ENCODE assay signal across 18 mouse cellular contexts in the genomic region with DNA sequence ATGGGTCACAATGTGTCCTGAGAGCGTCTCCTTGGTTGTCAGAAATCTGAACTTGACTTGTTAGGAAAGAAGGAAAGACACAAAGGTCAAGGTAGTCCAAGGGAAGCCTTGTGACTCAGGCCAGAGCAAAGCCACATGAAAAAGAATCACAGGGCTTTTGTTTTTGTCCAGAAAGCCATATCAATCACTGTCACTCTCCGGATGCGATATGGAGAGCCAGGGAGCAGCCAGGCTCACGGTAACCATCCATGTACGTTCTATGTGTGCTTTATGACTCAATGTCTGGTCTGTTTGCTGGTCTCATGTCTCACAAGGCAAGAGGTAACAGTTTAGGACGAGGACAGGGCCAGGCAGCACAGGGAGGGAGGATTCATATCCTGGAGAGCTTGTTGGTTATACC.
DNase-seq lines count a peak whose midpoint lies in the region; ATAC-seq and TF ChIP-seq lines count a peak whose summit lies in the region.
"Had no signal": no experiment of that assay in that cellular context is flagged by ENCODE, and none has a peak within 500 bp of the region (broad histone marks: within the 10 kb centered on the region; RNA-seq: fewer than 3 reads in every experiment).

No protein-coding gene starts in this region.

- H3K4me2 ChIP-seq in hindbrain, embryonic 16.5 days (ENCODE audit: low read length): no peak overlapping the region
- no peak overlapping the region for H3K4me2 ChIP-seq in hindbrain, embryonic 14.5 days (replicated peaks)
- no peak overlapping the region for H3K4me2 ChIP-seq in lung, embryonic 14.5 days
- H3K4me2 ChIP-seq in stomach, embryonic 14.5 days (replicated peaks; ENCODE audit: low read depth, low read length): no peak overlapping the region
- H3K4me2 ChIP-seq: embryonic facial prominence, embryonic 13.5 days; heart, embryonic 11.5 days had no signal

- intact Hi-C loops in left cerebral cortex, postnatal 36 days (cut with DNase I): no loop called here

- H3K9ac ChIP-seq in hindbrain, embryonic 16.5 days (ENCODE audit: low read depth, low read length): no peak overlapping the region
- no peak overlapping the region for H3K9ac ChIP-seq in hindbrain, embryonic 14.5 days
- no peak overlapping the region for H3K9ac ChIP-seq in lung, embryonic 14.5 days
- no peak overlapping the region for H3K9ac ChIP-seq in stomach, embryonic 14.5 days (replicated peaks; ENCODE audit: low read depth, low read length)
- H3K9ac ChIP-seq: embryonic facial prominence, embryonic 13.5 days; forebrain, postnatal 0 days had no signal

- 0 out of 2 replicates have a peak, but pooled peaks have one; percentile 14 for ATAC-seq in hindbrain, embryonic 16.5 days
- ATAC-seq in hindbrain, embryonic 14.5 days (ENCODE audit: low FRiP score): no peak
- no peak for ATAC-seq in lung, embryonic 14.5 days (ENCODE audit: insufficient read depth)
- ATAC-seq in stomach, embryonic 14.5 days (ENCODE audit: insufficient number of reproducible peaks, insufficient read depth, low FRiP score, low read depth): no peak
- ATAC-seq: forebrain, postnatal 0 days had no signal

- H3K27ac ChIP-seq in hindbrain, embryonic 16.5 days (ENCODE audit: low read depth, low read length): no peak overlapping the region
- no peak overlapping the region for H3K27ac ChIP-seq in hindbrain, embryonic 14.5 days
- no peak overlapping the region for H3K27ac ChIP-seq in lung, embryonic 14.5 days (ENCODE audit: low read depth)
- H3K27ac ChIP-seq in stomach, embryonic 14.5 days (ENCODE audit: low read length): 0 out of 2 replicates have a peak overlapping the region, but pooled peaks have one; percentile 10
- H3K27ac ChIP-seq: embryonic facial prominence, embryonic 13.5 days; gastrocnemius, adult 2 months had no signal

- no peak for TF ChIP-seq CTCF in lung, embryonic 14.5 days (IDR thresholded peaks at IDR 0.05; ENCODE audit: low read depth)

- no peak overlapping the region for H3K4me3 ChIP-seq in hindbrain, embryonic 16.5 days (ENCODE audit: low read length)
- H3K4me3 ChIP-seq in hindbrain, embryonic 14.5 days (replicated peaks; ENCODE audit: low read length): no peak overlapping the region
- no peak overlapping the region for H3K4me3 ChIP-seq in lung, embryonic 14.5 days (ENCODE audit: low read depth, low read length)
- H3K4me3 ChIP-seq in stomach, embryonic 14.5 days (ENCODE audit: low read depth, low read length): no peak overlapping the region
- H3K4me3 ChIP-seq: embryonic facial prominence, embryonic 13.5 days; gastrocnemius, adult 2 months had no signal

- WGBS in hindbrain, embryonic 16.5 days: 47% methylated on average over 6 of the region's 6 CpGs
- 57% methylated on average over 6 of the region's 6 CpGs for WGBS in hindbrain, embryonic 14.5 days
- 30% methylated on average over 6 of the region's 6 CpGs for WGBS in lung, embryonic 14.5 days
- WGBS in stomach, embryonic 14.5 days: 30% methylated on average over 6 of the region's 6 CpGs

- no peaks in the 10 kb centered on the region for H3K4me1 ChIP-seq in hindbrain, embryonic 16.5 days (ENCODE audit: control insufficient read depth, insufficient read depth, low read depth, low read length)
- H3K4me1 ChIP-seq in hindbrain, embryonic 14.5 days (replicated peaks; ENCODE audit: control insufficient read depth, insufficient read depth, low read length): no peaks in the 10 kb centered on the region
- H3K4me1 ChIP-seq in lung, embryonic 14.5 days (ENCODE audit: insufficient read depth): peaks cover 20% of the 10 kb centered on the region; the same call in 1 of the 2 replicates
- H3K4me1 ChIP-seq in stomach, embryonic 14.5 days (ENCODE audit: control insufficient read depth, insufficient read depth, low read length): peaks cover 14% of the 10 kb centered on the region

- H3K27me3 ChIP-seq in hindbrain, embryonic 16.5 days (replicated peaks; ENCODE audit: control insufficient read depth, insufficient read depth, low read length): no peaks in the 10 kb centered on the region
- H3K27me3 ChIP-seq in hindbrain, embryonic 14.5 days (ENCODE audit: control insufficient read depth, insufficient read depth, low read length): no peaks in the 10 kb centered on the region
- H3K27me3 ChIP-seq in lung, embryonic 14.5 days (ENCODE audit: insufficient read depth, low read length): no peaks in the 10 kb centered on the region
- H3K27me3 ChIP-seq in stomach, embryonic 14.5 days (ENCODE audit: control insufficient read depth, insufficient read depth, low read length): no peaks in the 10 kb centered on the region
- H3K27me3 ChIP-seq: embryonic facial prominence, embryonic 13.5 days had no signal

- no peaks in the 10 kb centered on the region for H3K9me3 ChIP-seq in hindbrain, embryonic 16.5 days (ENCODE audit: control insufficient read depth, low read length)
- no peaks in the 10 kb centered on the region for H3K9me3 ChIP-seq in hindbrain, embryonic 14.5 days (ENCODE audit: control insufficient read depth, low read length)
- no peaks in the 10 kb centered on the region for H3K9me3 ChIP-seq in lung, embryonic 14.5 days (ENCODE audit: low read depth, low read length)
- no peaks in the 10 kb centered on the region for H3K9me3 ChIP-seq in stomach, embryonic 14.5 days (ENCODE audit: control insufficient read depth, low read depth, low read length)
- H3K9me3 ChIP-seq: embryonic facial prominence, embryonic 13.5 days had no signal

- H3K36me3 ChIP-seq in hindbrain, embryonic 16.5 days (ENCODE audit: control insufficient read depth, insufficient read depth, low read length): no peaks in the 10 kb centered on the region
- H3K36me3 ChIP-seq in hindbrain, embryonic 14.5 days (replicated peaks; ENCODE audit: control insufficient read depth, insufficient read depth): no peaks in the 10 kb centered on the region
- H3K36me3 ChIP-seq in lung, embryonic 14.5 days (ENCODE audit: insufficient read depth): no peaks in the 10 kb centered on the region
- H3K36me3 ChIP-seq in stomach, embryonic 14.5 days (ENCODE audit: control insufficient read depth, insufficient read depth, low read length): no peaks in the 10 kb centered on the region
- H3K36me3 ChIP-seq: embryonic facial prominence, embryonic 13.5 days had no signal

- no peak for DNase-seq in hindbrain, embryonic 14.5 days (ENCODE audit: low spot score)
- DNase-seq in lung, embryonic 14.5 days: peak; percentile 37
- no peak for DNase-seq in lung, postnatal 25 days (ENCODE audit: low spot score)
- DNase-seq in adrenal gland, postnatal 36 days: peak; percentile 50 to 52
- no peak for DNase-seq in left cerebral cortex, postnatal 36 days (ENCODE audit: low spot score in 2 of 2)
- DNase-seq in right cerebral cortex, adult 2 months (ENCODE audit: low spot score in 2 of 2): no peak
- DNase-seq: cerebellum, adult 9-10 months; gastrocnemius, adult 2 months; liver; lung, adult 2 months; right cerebral cortex, adult 18-20 months; spleen, adult 18-20 months; thymus, postnatal 25 days had no signal

Comparison
In these comparisons a context has a peak if more than half of its experiments do, and no peak if none do; other contexts are left out.
1. DNase-seq: peak in lung, embryonic 14.5 days (single experiment) and adrenal gland, postnatal 36 days (2 of 2); none in hindbrain, embryonic 14.5 days (single experiment), lung, postnatal 25 days (single experiment), left cerebral cortex, postnatal 36 days (0 of 2) and right cerebral cortex, adult 2 months (0 of 2).